Mouse (Mus musculus): ENCODE results near the gene Nek9. TPM values are rescaled to one million over a fixed set of nuclear protein-coding genes. Genes with fewer than 3 reads are reported as not detected.

The Nek9 gene
- polyA plus RNA-seq, 1 experiment from 2014 or later, result 10.2 TPM

DNA sequence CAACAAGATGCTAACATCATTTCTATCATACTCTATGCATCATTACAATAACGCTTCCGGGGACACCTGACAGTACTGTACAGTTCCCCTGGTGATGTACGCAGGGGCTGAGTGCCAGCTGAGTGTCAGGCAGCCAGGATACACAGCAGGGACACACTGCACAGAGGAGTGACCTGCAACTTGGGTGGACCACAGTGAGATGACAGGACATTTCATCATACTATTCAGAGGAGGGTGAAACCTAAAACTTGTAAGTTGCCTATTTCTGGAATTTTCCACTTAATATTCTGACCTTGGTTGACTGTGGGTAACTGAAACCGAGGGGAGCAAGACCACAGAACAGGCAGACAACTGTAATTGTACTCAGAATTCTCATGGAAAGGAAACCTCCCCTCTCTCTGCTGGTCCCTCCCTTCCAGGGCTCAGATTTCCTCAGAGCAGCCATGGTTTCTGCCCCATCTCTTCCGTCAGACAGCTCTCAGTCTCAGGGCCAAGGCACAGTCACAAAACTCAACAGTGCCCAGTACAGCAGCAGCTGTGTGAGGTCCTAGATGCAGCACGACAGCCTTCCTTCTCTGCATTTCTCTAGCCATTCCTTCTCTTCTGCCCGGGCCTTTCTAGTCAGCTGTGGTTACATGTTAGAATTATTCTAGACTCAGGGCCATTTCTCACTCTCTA lies 82.9 kb downstream of the Nek9 start:
- H3K9me3 ChIP-seq (ENCODE audit: control insufficient read depth), result no peaks in the 10 kb centered on the region
- H3K27ac ChIP-seq (ENCODE audit: low read depth, low read length), result no peak overlapping the region
- no peak overlapping the region for H3K4me3 ChIP-seq (ENCODE audit: low read depth, low read length)
- TF ChIP-seq CTCF (IDR thresholded peaks at IDR 0.05; ENCODE audit: low read depth), result no peak
- ATAC-seq, result no peak
- whole genome bisulfite sequencing, result 65% methylated on average over 7 of the region's 7 CpGs
- H3K27me3 ChIP-seq (replicated peaks; ENCODE audit: control insufficient read depth, insufficient read depth, low read length), result no peaks in the 10 kb centered on the region
- no peaks in the 10 kb centered on the region for H3K4me1 ChIP-seq (replicated peaks; ENCODE audit: control insufficient read depth, insufficient read depth, low read length)
- no peak overlapping the region for H3K9ac ChIP-seq (ENCODE audit: low read depth, low read length)
- H3K4me2 ChIP-seq (replicated peaks; ENCODE audit: low read depth), result no peak overlapping the region
- no peaks in the 10 kb centered on the region; the same call in 1 of the 2 replicates for H3K36me3 ChIP-seq (ENCODE audit: control insufficient read depth, insufficient read depth)

GRCm38 (mm10) chr12:85252083-85252482 lies 87.1 kb downstream of the Nek9 start:
- 83% methylated on average over 3 of the region's 3 CpGs for WGBS

More at GRCm38 (mm10) chr12:85252083-85252482, 87.1 kb downstream of the Nek9 start:
- no peaks in the 10 kb centered on the region for H3K4me1 ChIP-seq (replicated peaks; ENCODE audit: control insufficient read depth, insufficient read depth, low read length)
- no peak overlapping the region for H3K27ac ChIP-seq (ENCODE audit: low read depth, low read length)
- TF ChIP-seq CTCF (IDR thresholded peaks at IDR 0.05; ENCODE audit: low read depth), result no peak
- no peak overlapping the region for H3K4me3 ChIP-seq (ENCODE audit: low read depth, low read length)
- no peak for ATAC-seq
- no peak overlapping the region for H3K9ac ChIP-seq (ENCODE audit: low read depth, low read length)
- H3K9me3 ChIP-seq (ENCODE audit: control insufficient read depth), result no peaks in the 10 kb centered on the region
- H3K36me3 ChIP-seq (ENCODE audit: control insufficient read depth, insufficient read depth), result no peaks in the 10 kb centered on the region
- H3K4me2 ChIP-seq (replicated peaks; ENCODE audit: low read depth), result no peak overlapping the region
- no peaks in the 10 kb centered on the region for H3K27me3 ChIP-seq (replicated peaks; ENCODE audit: control insufficient read depth, insufficient read depth, low read length)

Other genes starting within 250 kb of the Nek9 start
- gene Prox2, start 228.6 kb downstream of the Nek9 start, polyA plus RNA-seq (2015; fragmentation: Nextera tagmentation; extraction: Ambion mirVana), result 0.99 and 1.6 TPM in 2 replicates
- gene Dlst, start 228.5 kb downstream of the Nek9 start, polyA plus RNA-seq (2015; fragmentation: Nextera tagmentation; extraction: Ambion mirVana), result 119 and 125 TPM in 2 replicates
- gene Rps6kl1, start 188.1 kb downstream of the Nek9 start, polyA plus RNA-seq (2015; fragmentation: Nextera tagmentation; extraction: Ambion mirVana), result 1.3 and 1.9 TPM in 2 replicates
- gene Pgf, start 161.6 kb downstream of the Nek9 start, polyA plus RNA-seq (2015; fragmentation: Nextera tagmentation; extraction: Ambion mirVana), result 3.9 and 4.2 TPM in 2 replicates
- gene Eif2b2, start 119.9 kb downstream of the Nek9 start, polyA plus RNA-seq (2015; fragmentation: Nextera tagmentation; extraction: Ambion mirVana), result 44.5 and 44.9 TPM in 2 replicates
- gene Mlh3, start 68.8 kb downstream of the Nek9 start, polyA plus RNA-seq (2015; fragmentation: Nextera tagmentation; extraction: Ambion mirVana), result 2.5 and 3.0 TPM in 2 replicates
- 50.3 and 51.9 TPM in 2 replicates for gene Acyp1, start 50.9 kb downstream of the Nek9 start, polyA plus RNA-seq (2015; fragmentation: Nextera tagmentation; extraction: Ambion mirVana)
- gene Zc2hc1c, start 50.8 kb downstream of the Nek9 start, polyA plus RNA-seq (2015; fragmentation: Nextera tagmentation; extraction: Ambion mirVana), result 0.86 and 0.96 TPM in 2 replicates
- gene Tmed10, start 35.5 kb upstream of the Nek9 start, polyA plus RNA-seq (2015; fragmentation: Nextera tagmentation; extraction: Ambion mirVana), result 328 TPM in 2 replicates
- 22.4 and 27.1 TPM in 2 replicates for gene Fos, start 134.5 kb upstream of the Nek9 start, polyA plus RNA-seq (2015; fragmentation: Nextera tagmentation; extraction: Ambion mirVana)

All from intestine, postnatal 0 days (tissue).